In the genomic region with DNA sequence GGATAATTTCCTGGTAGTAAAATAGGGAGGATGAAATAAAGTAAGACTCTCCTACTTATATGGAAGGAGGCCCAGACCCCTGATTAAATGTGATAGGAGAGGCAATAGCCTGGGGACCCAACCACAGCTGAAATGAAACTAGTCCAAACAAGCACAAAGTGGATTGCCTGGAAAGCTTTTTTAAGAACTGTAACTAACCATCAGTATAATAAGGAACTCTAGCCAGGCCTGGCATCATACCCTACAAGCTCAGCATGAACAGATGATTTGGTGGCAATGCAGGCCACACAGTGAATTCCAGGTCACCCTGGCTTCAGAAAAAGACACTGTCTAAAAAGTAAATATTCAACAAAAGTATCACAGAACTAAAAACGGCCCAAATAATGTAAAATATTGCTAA, we compare ENCODE assay signal across 21 mouse cellular contexts. TPM values are rescaled to one million over a fixed set of nuclear protein-coding genes. Genes with fewer than 3 reads are reported as not detected.
DNase-seq lines count a peak whose midpoint lies in the region; ATAC-seq and TF ChIP-seq lines count a peak whose summit lies in the region.
"Had no signal": no experiment of that assay in that cellular context is flagged by ENCODE, and none has a peak within 500 bp of the region (broad histone marks: within the 10 kb centered on the region; RNA-seq: fewer than 3 reads in every experiment).

No protein-coding gene starts in this region.

- 65% methylated on average over 1 of the region's 1 CpGs for WGBS in forebrain, postnatal 0 days
- 78% methylated on average over 1 of the region's 1 CpGs for WGBS in forebrain, embryonic 10.5 days
- 64% methylated on average over 1 of the region's 1 CpGs for WGBS in midbrain, postnatal 0 days
- WGBS in intestine, postnatal 0 days, result 61% methylated on average over 1 of the region's 1 CpGs
- WGBS in lung, postnatal 0 days, result 62% methylated on average over 1 of the region's 1 CpGs

- H3K4me3 ChIP-seq in forebrain, postnatal 0 days (ENCODE audit: low read depth, low read length), result no peak overlapping the region
- no peak overlapping the region for H3K4me3 ChIP-seq in forebrain, embryonic 10.5 days
- no peak overlapping the region for H3K4me3 ChIP-seq in midbrain, postnatal 0 days (ENCODE audit: low read depth, low read length)
- no peak overlapping the region for H3K4me3 ChIP-seq in intestine, postnatal 0 days (ENCODE audit: low read depth, low read length)
- no peak overlapping the region for H3K4me3 ChIP-seq in lung, postnatal 0 days (ENCODE audit: low read depth, low read length)
- H3K4me3 ChIP-seq: forebrain, embryonic 12.5 days; heart, embryonic 10.5 days; hindbrain, embryonic 15.5 days; layer of hippocampus, adult 2 months; limb, embryonic 13.5 days; liver, embryonic 12.5 days; midbrain, embryonic 12.5 days had no signal

- no peaks in the 10 kb centered on the region for H3K9me3 ChIP-seq in forebrain, postnatal 0 days (ENCODE audit: low read length)
- H3K9me3 ChIP-seq in forebrain, embryonic 10.5 days, result no peaks in the 10 kb centered on the region
- no peaks in the 10 kb centered on the region for H3K9me3 ChIP-seq in midbrain, postnatal 0 days (ENCODE audit: low read length)
- H3K9me3 ChIP-seq in intestine, postnatal 0 days (ENCODE audit: control insufficient read depth), result no peaks in the 10 kb centered on the region
- H3K9me3 ChIP-seq in lung, postnatal 0 days (ENCODE audit: low read length), result no peaks in the 10 kb centered on the region
- H3K9me3 ChIP-seq: forebrain, embryonic 12.5 days; heart, embryonic 10.5 days; hindbrain, embryonic 15.5 days; limb, embryonic 13.5 days; liver, embryonic 12.5 days; midbrain, embryonic 12.5 days had no signal

- no peak for TF ChIP-seq EP300 in lung, postnatal 0 days (IDR thresholded peaks at IDR 0.05)

- no peak overlapping the region for H3K4me2 ChIP-seq in forebrain, postnatal 0 days (ENCODE audit: low read depth)
- no peak overlapping the region for H3K4me2 ChIP-seq in midbrain, postnatal 0 days (ENCODE audit: low read depth, low read length, poor library complexity, severe bottlenecking)
- H3K4me2 ChIP-seq in intestine, postnatal 0 days (replicated peaks; ENCODE audit: low read depth), result no peak overlapping the region
- H3K4me2 ChIP-seq in lung, postnatal 0 days (replicated peaks; ENCODE audit: low read depth, low read length), result no peak overlapping the region
- H3K4me2 ChIP-seq: forebrain, embryonic 12.5 days; hindbrain, embryonic 15.5 days; limb, embryonic 13.5 days; liver, embryonic 12.5 days; midbrain, embryonic 12.5 days had no signal

- H3K9ac ChIP-seq in forebrain, postnatal 0 days, result no peak overlapping the region
- no peak overlapping the region for H3K9ac ChIP-seq in midbrain, postnatal 0 days (replicated peaks; ENCODE audit: low read length, poor library complexity, severe bottlenecking)
- no peak overlapping the region for H3K9ac ChIP-seq in intestine, postnatal 0 days (ENCODE audit: low read depth, low read length)
- H3K9ac ChIP-seq in lung, postnatal 0 days (replicated peaks; ENCODE audit: low read depth), result no peak overlapping the region
- H3K9ac ChIP-seq: forebrain, embryonic 12.5 days; hindbrain, embryonic 15.5 days; limb, embryonic 13.5 days; liver, embryonic 12.5 days; midbrain, embryonic 12.5 days had no signal

- H3K36me3 ChIP-seq in forebrain, postnatal 0 days (ENCODE audit: insufficient read depth), result peaks cover 26% of the 10 kb centered on the region
- H3K36me3 ChIP-seq in forebrain, embryonic 10.5 days (replicated peaks), result peaks cover 32% of the 10 kb centered on the region
- peaks cover 11% of the 10 kb centered on the region for H3K36me3 ChIP-seq in midbrain, postnatal 0 days (ENCODE audit: insufficient read depth, low read length)
- H3K36me3 ChIP-seq in intestine, postnatal 0 days (ENCODE audit: control insufficient read depth, insufficient read depth), result peaks cover 18% of the 10 kb centered on the region
- H3K36me3 ChIP-seq in lung, postnatal 0 days (ENCODE audit: insufficient read depth, low read length), result 0 out of 2 replicates have a peak, but pooled peaks cover 10% of the 10 kb centered on the region

- peak; percentile 2 for DNase-seq in forebrain, postnatal 0 days
- no peak for DNase-seq in forebrain, embryonic 10.5 days (ENCODE audit: extremely low spot score, low spot score)
- peak; percentile 33 to 49 for DNase-seq in cerebellum, adult 18-20 months
- DNase-seq in cerebellum, postnatal 14 days, result peak; percentile 41 to 66
- no peak for DNase-seq in midbrain, postnatal 0 days (ENCODE audit: low spot score)
- no peak for DNase-seq in lung, postnatal 0 days (ENCODE audit: low spot score)
- DNase-seq: kidney, adult 8-10 months; kidney, postnatal 14 days; lung, adult 18-20 months; thymus, adult 2 months; thymus, postnatal 4 days had no signal

- no peaks in the 10 kb centered on the region for H3K27me3 ChIP-seq in forebrain, postnatal 0 days (ENCODE audit: insufficient read depth, low read length)
- H3K27me3 ChIP-seq in forebrain, embryonic 10.5 days (ENCODE audit: poor library complexity, severe bottlenecking), result no peaks in the 10 kb centered on the region
- H3K27me3 ChIP-seq in midbrain, postnatal 0 days (ENCODE audit: insufficient read depth, low read length), result no peaks in the 10 kb centered on the region
- no peaks in the 10 kb centered on the region for H3K27me3 ChIP-seq in intestine, postnatal 0 days (replicated peaks; ENCODE audit: control insufficient read depth, insufficient read depth, low read length)
- no peaks in the 10 kb centered on the region for H3K27me3 ChIP-seq in lung, postnatal 0 days (replicated peaks; ENCODE audit: insufficient read depth, low read length)
- H3K27me3 ChIP-seq: forebrain, embryonic 12.5 days; hindbrain, embryonic 15.5 days; limb, embryonic 13.5 days; liver, embryonic 12.5 days; midbrain, embryonic 12.5 days had no signal

- no peak for TF ChIP-seq CTCF in forebrain, postnatal 0 days (IDR thresholded peaks at IDR 0.05; ENCODE audit: low read depth)
- no peak for TF ChIP-seq CTCF in midbrain, postnatal 0 days (IDR thresholded peaks at IDR 0.05)
- TF ChIP-seq CTCF in intestine, postnatal 0 days (IDR thresholded peaks at IDR 0.05; ENCODE audit: low read depth), result no peak
- no peak for TF ChIP-seq CTCF in lung, postnatal 0 days (IDR thresholded peaks at IDR 0.05)

- ATAC-seq in forebrain, postnatal 0 days, result no peak
- ATAC-seq in midbrain, postnatal 0 days (ENCODE audit: low FRiP score), result no peak
- no peak for ATAC-seq in intestine, postnatal 0 days
- ATAC-seq in lung, postnatal 0 days, result no peak
- ATAC-seq: CD4-positive, CD25-positive, alpha-beta regulatory T cell, adult 4 months; liver, embryonic 12.5 days had no signal

- no peak overlapping the region for H3K27ac ChIP-seq in forebrain, postnatal 0 days (ENCODE audit: low read depth, low read length)
- H3K27ac ChIP-seq in forebrain, embryonic 10.5 days, result no peak overlapping the region
- no peak overlapping the region for H3K27ac ChIP-seq in midbrain, postnatal 0 days (ENCODE audit: low read depth, low read length)
- no peak overlapping the region for H3K27ac ChIP-seq in intestine, postnatal 0 days (ENCODE audit: low read depth, low read length)
- H3K27ac ChIP-seq in lung, postnatal 0 days (ENCODE audit: low read length), result no peak overlapping the region
- H3K27ac ChIP-seq: forebrain, embryonic 12.5 days; heart, embryonic 10.5 days; hindbrain, embryonic 15.5 days; layer of hippocampus, adult 2 months; limb, embryonic 13.5 days; liver, embryonic 12.5 days; midbrain, embryonic 12.5 days had no signal

- H3K4me1 ChIP-seq in forebrain, postnatal 0 days (ENCODE audit: insufficient read depth), result no peaks in the 10 kb centered on the region
- 0 out of 2 replicates have a peak, but pooled peaks cover 3% of the 10 kb centered on the region for H3K4me1 ChIP-seq in forebrain, embryonic 10.5 days
- H3K4me1 ChIP-seq in midbrain, postnatal 0 days (ENCODE audit: insufficient read depth, low read length), result no peaks in the 10 kb centered on the region
- H3K4me1 ChIP-seq in intestine, postnatal 0 days (replicated peaks; ENCODE audit: control insufficient read depth, insufficient read depth, low read length), result no peaks in the 10 kb centered on the region
- no peaks in the 10 kb centered on the region for H3K4me1 ChIP-seq in lung, postnatal 0 days (ENCODE audit: insufficient read depth, low read depth, low read length)
- H3K4me1 ChIP-seq: forebrain, embryonic 12.5 days; heart, embryonic 10.5 days; hindbrain, embryonic 15.5 days; liver, embryonic 12.5 days; midbrain, embryonic 12.5 days had no signal

RNA-seq across cellular contexts. Expression of a gene that starts 29.5 kb away (rescaled TPM):
- total RNA-seq in forebrain, postnatal 0 days (2014; rRNA removed), result 19.7 and 20.7 TPM in 2 replicates
- 6.2 and 10.6 TPM in 2 replicates for polyA plus RNA-seq in forebrain, postnatal 0 days (2015; fragmentation: Nextera tagmentation; extraction: Ambion mirVana)
- polyA plus RNA-seq in forebrain, embryonic 10.5 days (2016; fragmentation: Nextera tagmentation; extraction: Ambion mirVana), result 11.7 and 12.0 TPM in 2 replicates
- total RNA-seq in midbrain, postnatal 0 days (2014; rRNA removed), result 16.3 and 18.5 TPM in 2 replicates
- polyA plus RNA-seq in midbrain, postnatal 0 days (2015; fragmentation: Nextera tagmentation; extraction: Ambion mirVana), result 8.4 and 9.3 TPM in 2 replicates
- 6.0 and 6.9 TPM in 2 replicates for polyA plus RNA-seq in intestine, postnatal 0 days (2015; fragmentation: Nextera tagmentation; extraction: Ambion mirVana)
- 10.1 and 10.8 TPM in 2 replicates for polyA plus RNA-seq in lung, postnatal 0 days (2015; fragmentation: Nextera tagmentation; extraction: Ambion mirVana)

RNA-seq across cellular contexts. Expression of a gene that starts 48.8 kb away (rescaled TPM):
- 10.1 and 18.5 TPM in 2 replicates for total RNA-seq in forebrain, postnatal 0 days (2014; rRNA removed)
- 6.4 and 8.4 TPM in 2 replicates for polyA plus RNA-seq in forebrain, postnatal 0 days (2015; fragmentation: Nextera tagmentation; extraction: Ambion mirVana)
- polyA plus RNA-seq in forebrain, embryonic 10.5 days (2016; fragmentation: Nextera tagmentation; extraction: Ambion mirVana), result 6.4 and 9.0 TPM in 2 replicates
- 13.3 and 28.3 TPM in 2 replicates for total RNA-seq in midbrain, postnatal 0 days (2014; rRNA removed)
- polyA plus RNA-seq in midbrain, postnatal 0 days (2015; fragmentation: Nextera tagmentation; extraction: Ambion mirVana), result 11.8 and 12.2 TPM in 2 replicates
- polyA plus RNA-seq in intestine, postnatal 0 days (2015; fragmentation: Nextera tagmentation; extraction: Ambion mirVana), result 1.2 and 1.8 TPM in 2 replicates
- 76.1 and 76.4 TPM in 2 replicates for polyA plus RNA-seq in lung, postnatal 0 days (2015; fragmentation: Nextera tagmentation; extraction: Ambion mirVana)
- total RNA-seq: hematopoietic stem cell, adult 5-6 weeks had no signal

RNA-seq across cellular contexts. Expression of a gene that starts 52.0 kb away (rescaled TPM):
- 16.2 and 18.2 TPM in 2 replicates for total RNA-seq in forebrain, postnatal 0 days (2014; rRNA removed)
- polyA plus RNA-seq in forebrain, postnatal 0 days (2015; fragmentation: Nextera tagmentation; extraction: Ambion mirVana), result 8.0 and 8.8 TPM in 2 replicates
- polyA plus RNA-seq in forebrain, embryonic 10.5 days (2016; fragmentation: Nextera tagmentation; extraction: Ambion mirVana), result 19.7 and 21.4 TPM in 2 replicates
- 12.6 and 13.5 TPM in 2 replicates for total RNA-seq in midbrain, postnatal 0 days (2014; rRNA removed)
- 6.3 and 8.1 TPM in 2 replicates for polyA plus RNA-seq in midbrain, postnatal 0 days (2015; fragmentation: Nextera tagmentation; extraction: Ambion mirVana)
- polyA plus RNA-seq in intestine, postnatal 0 days (2015; fragmentation: Nextera tagmentation; extraction: Ambion mirVana), result 9.6 and 11.1 TPM in 2 replicates
- 13.7 and 13.8 TPM in 2 replicates for polyA plus RNA-seq in lung, postnatal 0 days (2015; fragmentation: Nextera tagmentation; extraction: Ambion mirVana)

Comparison
In these comparisons a context has a peak if more than half of its experiments do, and no peak if none do; other contexts are left out.
1. DNase-seq: peak in forebrain, postnatal 0 days (single experiment), cerebellum, adult 18-20 months (2 of 2) and cerebellum, postnatal 14 days (2 of 2); none in forebrain, embryonic 10.5 days (single experiment), midbrain, postnatal 0 days (single experiment) and lung, postnatal 0 days (single experiment).